Mouse (Mus musculus) CH12.LX (cell line): ENCODE measurements at regions not wholly inside any gene's neighbourhood (a gene's known extent, or its start where the extent isn't known, plus 50 kb on each side); places are given as distances from the start of the nearest gene placed in this dataset.

Experiments
- CHD1 ChIP-seq: IDR thresholded peaks from 2 replicates; pipeline ENCODE4 v1.6.1; 2012; ENCODE audit warnings: low read depth, low read length, improper control_type of control experiment, inconsistent platforms
- CTCF ChIP-seq, 2 experiments: IDR thresholded peaks in 1 of 2; conservative IDR thresholded peaks in 1 of 2; 2 replicates each; pipeline ENCODE4 v1.5.1; 2011 to 2012; ENCODE audit warnings: low read depth in 2 of 2, low read length in 2 of 2, improper control_type of control experiment in 1 of 2, inconsistent platforms in 1 of 2, mild to moderate bottlenecking in 1 of 2, moderate library complexity in 1 of 2
- MAZ ChIP-seq: IDR thresholded peaks from 2 replicates; pipeline ENCODE4 v1.6.1; 2012; ENCODE audit warnings: low read depth, mild to moderate bottlenecking, inconsistent platforms, low read length, improper control_type of control experiment, moderate library complexity
- MEF2A ChIP-seq: IDR thresholded peaks from 2 replicates; pipeline ENCODE4 v1.6.1; 2014; ENCODE audit warnings: low read depth, mild to moderate bottlenecking, inconsistent platforms, low read length, improper control_type of control experiment, borderline replicate concordance
- NELFE ChIP-seq: IDR thresholded peaks from 2 replicates; pipeline ENCODE4 v1.6.1; 2011; ENCODE audit warnings: low read depth, low read length, improper control_type of control experiment
- NRF1 ChIP-seq: IDR thresholded peaks from 2 replicates; pipeline ENCODE4 v1.6.1; 2014; ENCODE audit warnings: low read depth, mild to moderate bottlenecking, inconsistent platforms, low read length, improper control_type of control experiment, moderate library complexity
- PAX5 ChIP-seq: IDR thresholded peaks from 2 replicates; pipeline ENCODE4 v1.6.1; 2012; ENCODE audit warnings: low read length, inconsistent platforms, mixed read lengths
- POLR2A ChIP-seq: IDR thresholded peaks from 2 replicates; pipeline ENCODE4 v1.6.1; 2011; ENCODE audit warnings: low read depth, mild to moderate bottlenecking, improper control_type of control experiment, low read length
- POLR2AphosphoS2 ChIP-seq: IDR thresholded peaks from 2 replicates; pipeline ENCODE4 v1.6.1; 2011; ENCODE audit warnings: low read depth, low read length, improper control_type of control experiment
- RAD21 ChIP-seq: IDR thresholded peaks from 2 replicates; pipeline ENCODE4 v1.6.1; 2011; ENCODE audit warnings: low read depth, mild to moderate bottlenecking, low read length, improper control_type of control experiment, moderate library complexity
- USF1 ChIP-seq: IDR thresholded peaks from 2 replicates; pipeline ENCODE4 v1.6.1; 2014; ENCODE audit warnings: low read depth, mild to moderate bottlenecking, inconsistent platforms, low read length, improper control_type of control experiment

- TF ChIP-seq USF1 (no peak), PAX5 (no peak), POLR2A (no peak), CTCF (conservative IDR thresholded peaks at IDR 0.05 in 1 of 2, IDR thresholded peaks at IDR 0.05 in 1 of 2; ENCODE audit: low read depth in 2 of 2, low read length in 2 of 2) (no peak), MAZ (no peak), MEF2A (no peak), RAD21 (no peak), POLR2AphosphoS2 (no peak), NRF1 (no peak), NELFE (no peak), CHD1 (no peak)
Observed at GRCm38 (mm10) chr17:13546669-13547085, 192.3 kb downstream of the Tcp10c start.
